Mouse (Mus musculus): ENCODE data around the gene Rnf216. TPM values are rescaled to one million over a fixed set of nuclear protein-coding genes. Genes with fewer than 3 reads are reported as not detected.

The Rnf216 gene
- polyA plus RNA-seq, 1 experiment from 2014 or later, result 37.7 TPM

Small RNAs within 50 kb of the gene (microRNA-seq; reads per million reads assigned to microRNA genes)
- gene Gm44405, result not detected

Other genes starting within 250 kb of the Rnf216 start
- gene Fbxl18, start 217.6 kb downstream of the Rnf216 start, polyA plus RNA-seq (2014; fragmentation: Nextera tagmentation; extraction: Ambion mirVana), result 10.2 and 11.1 TPM in 2 replicates
- 16,455 and 16,911 TPM in 2 replicates for gene Actb, start 206.2 kb downstream of the Rnf216 start, polyA plus RNA-seq (2014; fragmentation: Nextera tagmentation; extraction: Ambion mirVana)
- 678 and 708 TPM in 2 replicates for gene Fscn1, start 152.7 kb downstream of the Rnf216 start, polyA plus RNA-seq (2014; fragmentation: Nextera tagmentation; extraction: Ambion mirVana)
- gene Olfr718-ps1, start 34.6 kb upstream of the Rnf216 start, polyA plus RNA-seq (2014; fragmentation: Nextera tagmentation; extraction: Ambion mirVana), result not detected in 2 replicates
- gene Rbak, start 67.8 kb upstream of the Rnf216 start, polyA plus RNA-seq (2014; fragmentation: Nextera tagmentation; extraction: Ambion mirVana), result 13.3 and 15.6 TPM in 2 replicates
- gene Spdye4b, start 68.0 kb upstream of the Rnf216 start, polyA plus RNA-seq (2014; fragmentation: Nextera tagmentation; extraction: Ambion mirVana), result not detected in 2 replicates
- gene Spdye4a, start 113.9 kb upstream of the Rnf216 start, polyA plus RNA-seq (2014; fragmentation: Nextera tagmentation; extraction: Ambion mirVana), result not detected in 2 replicates
- gene Zfp12, start 122.2 kb upstream of the Rnf216 start, polyA plus RNA-seq (2014; fragmentation: Nextera tagmentation; extraction: Ambion mirVana), result 20.8 and 23.3 TPM in 2 replicates
- gene Zfp316, start 157.0 kb upstream of the Rnf216 start, polyA plus RNA-seq (2014; fragmentation: Nextera tagmentation; extraction: Ambion mirVana), result 2.0 and 3.4 TPM in 2 replicates
- 0.08 TPM in 1 of 2 replicates, not detected in the other for gene Zfp853, start 180.6 kb upstream of the Rnf216 start, polyA plus RNA-seq (2014; fragmentation: Nextera tagmentation; extraction: Ambion mirVana)
- gene E130309D02Rik, start 202.4 kb upstream of the Rnf216 start, polyA plus RNA-seq (2014; fragmentation: Nextera tagmentation; extraction: Ambion mirVana), result 52.5 and 53.4 TPM in 2 replicates
- 74.1 and 75.1 TPM in 2 replicates for gene Zdhhc4, start 216.3 kb upstream of the Rnf216 start, polyA plus RNA-seq (2014; fragmentation: Nextera tagmentation; extraction: Ambion mirVana)
- 0.31 and 0.88 TPM in 2 replicates for gene Grid2ip, start 244.3 kb upstream of the Rnf216 start, polyA plus RNA-seq (2014; fragmentation: Nextera tagmentation; extraction: Ambion mirVana)

Data from limb, embryonic 11.5 days (tissue).